Mouse (Mus musculus) intestine, embryonic 15.5 days (tissue): Measurements from ENCODE around the gene Wtap. TPM values are rescaled to one million over a fixed set of nuclear protein-coding genes. Genes with fewer than 3 reads are reported as not detected.
A peak's percentile ranks its signal among the peaks of the same experiment; 100 is the strongest.
"Not testable (repeated sequence)": the region's sequence is repeated elsewhere in the genome, so short reads cannot be mapped to it uniquely, and the experiment has no call there.

Experiments used
- ATAC-seq: fragments of 200-750 bp; cut with Nextera tagmentation; 2 replicates; pipeline ENCODE4 v1.8.0; 2017; ENCODE audit warnings: moderate TSS enrichment, moderate library complexity
- H3K27ac ChIP-seq: fragments of 300-500 bp; sonication (generic); 2 replicates; pipeline ENCODE4 v1.5.1; 2015; ENCODE audit warnings: mild to moderate bottlenecking, inconsistent platforms
- H3K27me3 ChIP-seq: fragments of 300-500 bp; sonication (generic); replicated peaks from 2 replicates; pipeline ENCODE4 v1.6.1; 2015; ENCODE audit warnings: inconsistent platforms
- H3K36me3 ChIP-seq: fragments of 300-500 bp; sonication (generic); 2 replicates; pipeline ENCODE4 v1.6.1; 2015; ENCODE audit warnings: inconsistent platforms
- H3K4me1 ChIP-seq: fragments of 300-500 bp; sonication (generic); replicated peaks from 2 replicates; pipeline ENCODE4 v1.6.1; 2015; ENCODE audit warnings: inconsistent platforms
- H3K4me2 ChIP-seq: fragments of 300-500 bp; sonication (generic); replicated peaks from 2 replicates; pipeline ENCODE4 v1.6.1; 2015; ENCODE audit warnings: mild to moderate bottlenecking, inconsistent platforms
- H3K4me3 ChIP-seq: fragments of 300-500 bp; sonication (generic); replicated peaks from 2 replicates; pipeline ENCODE4 v1.5.1; 2015; ENCODE audit warnings: inconsistent platforms
- H3K9ac ChIP-seq: fragments of 300-500 bp; sonication (generic); 2 replicates; pipeline ENCODE4 v1.6.1; 2015; ENCODE audit warnings: inconsistent platforms
- H3K9me3 ChIP-seq: fragments of 300-500 bp; sonication (generic); 2 replicates; pipeline ENCODE4 v1.6.1; 2016; ENCODE audit warnings: inconsistent platforms
- WGBS: fragments of 180-500 bp; shearing (Covaris S2); methylation state at CpG from one replicate; pipeline ENCODE4 v1.1.7; 2015; 5-methylcytosine and 5-hydroxymethylcytosine counted together
- polyA plus RNA-seq: library from polyadenylated mRNA; unstranded; fragments of >200 nt; fragmentation: Nextera tagmentation; extraction: Ambion mirVana; gene quantifications from 2 replicates; pipeline ENCODE4 v1.2.1, GENCODE M21; 2015

The Wtap gene
- polyA plus RNA-seq: 109 and 120 TPM in 2 replicates

DNA sequence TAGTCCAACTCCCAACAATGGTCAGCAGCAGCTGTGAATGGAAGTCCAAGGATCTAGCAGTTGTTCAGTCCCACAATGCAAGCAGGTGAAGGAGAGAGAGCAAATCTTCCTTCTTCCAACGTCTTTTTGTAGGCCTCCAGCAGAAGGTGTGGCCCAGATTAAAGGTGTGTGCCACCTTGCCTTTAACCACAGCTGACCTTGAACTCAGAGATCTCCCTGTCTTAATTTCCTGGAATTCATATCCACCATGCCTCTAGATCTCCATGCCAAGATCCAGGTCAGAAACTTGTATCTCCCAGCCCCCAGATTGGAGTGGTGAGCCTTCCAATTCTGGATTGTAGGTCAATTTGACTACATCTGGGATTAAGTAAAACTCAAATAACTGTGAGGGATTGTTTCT, at the start of gene Wtap:
TSS of gene Wtap (minus strand) at position 101 of the 400 bp plus-strand sequence.
- Histone ChIP-seq H3K9ac (peak within 1 kb of the TSS; percentile 100), H3K27ac (peak within 1 kb of the TSS; percentile 100; the same call in 1 of the 2 replicates), H3K36me3 (no peaks in the 10 kb centered on the region), H3K27me3 (no peaks in the 10 kb centered on the region), H3K4me3 (peak within 1 kb of the TSS; percentile 100), H3K4me2 (peak within 1 kb of the TSS; percentile 66), H3K4me1 (no peaks in the 10 kb centered on the region), H3K9me3 (no peaks in the 10 kb centered on the region)
- ATAC-seq: no peak
- 61% methylated on average over 1 of the region's 1 CpGs for WGBS

DNA sequence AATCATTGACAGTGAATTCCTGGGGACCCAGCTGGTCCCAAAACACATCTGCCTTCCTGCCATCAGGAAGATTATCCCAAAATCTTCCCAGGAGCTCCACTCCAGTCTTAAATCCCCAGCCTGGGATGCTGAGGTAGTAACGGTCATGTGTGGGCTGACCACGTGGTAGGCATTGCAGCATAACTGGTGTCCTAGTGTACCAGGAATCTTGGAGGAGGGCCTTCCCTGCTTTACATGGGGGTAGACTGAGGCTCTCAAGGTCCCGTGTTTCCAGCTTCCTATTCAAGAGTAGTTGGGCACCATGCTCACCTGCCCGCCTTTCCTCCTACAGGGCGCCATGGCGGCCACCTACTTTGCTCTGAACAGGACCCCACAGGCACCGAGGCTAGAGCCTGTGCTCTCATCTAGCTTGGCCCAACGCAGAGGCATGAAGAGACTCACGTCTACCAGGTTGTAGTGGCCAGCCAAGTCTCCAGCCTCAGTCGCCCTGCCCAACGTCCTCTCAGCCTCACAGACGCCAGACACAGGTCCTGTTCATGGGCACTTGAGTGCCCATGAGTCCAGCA, 42.7 kb upstream of the Wtap start:
- H3K9me3 ChIP-seq, ATAC-seq, H3K4me2 ChIP-seq, H3K4me3 ChIP-seq, H3K9ac ChIP-seq, H3K27ac ChIP-seq, H3K4me1 ChIP-seq, H3K36me3 ChIP-seq, H3K27me3 ChIP-seq: not testable (repeated sequence)
- 92% methylated on average over 4 of the region's 12 CpGs for WGBS

DNA sequence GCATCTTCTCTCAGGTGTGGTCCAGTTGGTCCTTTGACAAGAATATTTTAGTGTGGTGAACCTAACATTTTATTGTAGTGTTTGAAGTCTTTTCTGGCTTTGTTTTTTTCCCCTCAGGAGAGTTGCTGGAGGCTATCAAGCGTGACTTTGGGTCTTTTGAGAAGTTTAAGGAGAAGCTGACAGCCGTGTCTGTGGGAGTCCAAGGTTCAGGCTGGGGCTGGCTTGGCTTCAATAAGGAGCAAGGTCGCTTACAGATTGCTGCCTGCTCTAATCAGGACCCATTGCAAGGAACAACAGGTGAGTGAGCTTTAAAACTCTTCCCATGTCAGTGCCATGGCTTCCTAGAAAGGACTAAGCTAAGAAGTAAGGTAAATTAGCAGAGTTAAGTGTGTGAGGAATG, 19.3 kb upstream of the Wtap start:
- H3K36me3 ChIP-seq: 0 out of 2 replicates have a peak, but pooled peaks cover 14% of the 10 kb centered on the region
- H3K27me3 ChIP-seq: no peaks in the 10 kb centered on the region
- ATAC-seq: no peak
- no peak overlapping the region for H3K9ac ChIP-seq
- H3K9me3 ChIP-seq: no peaks in the 10 kb centered on the region
- WGBS: 69% methylated on average over 3 of the region's 3 CpGs
- no peak overlapping the region for H3K4me2 ChIP-seq
- H3K4me3 ChIP-seq: no peak overlapping the region
- no peak overlapping the region for H3K27ac ChIP-seq
- H3K4me1 ChIP-seq: peaks cover 7% of the 10 kb centered on the region

DNA sequence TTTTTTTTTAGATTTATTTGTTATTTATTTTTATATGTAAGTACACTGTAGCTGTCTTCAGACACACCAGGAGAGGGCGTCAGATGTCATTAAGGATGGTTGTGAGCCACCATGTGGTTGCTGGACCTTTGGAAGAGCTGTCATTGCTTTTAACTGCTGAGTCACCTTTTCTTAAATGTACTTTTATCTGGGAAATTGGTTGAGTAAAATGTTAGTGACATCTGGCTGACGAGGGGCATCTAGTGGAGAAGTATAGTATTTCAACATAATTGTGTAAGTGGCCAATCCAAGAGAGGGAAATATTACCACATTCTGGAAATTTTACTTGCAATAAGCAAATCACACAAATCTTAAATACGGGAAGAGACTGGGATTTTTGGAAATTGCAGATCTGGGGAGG, 15.9 kb upstream of the Wtap start:
- H3K27me3 ChIP-seq: no peaks in the 10 kb centered on the region
- H3K4me1 ChIP-seq: peaks cover 7% of the 10 kb centered on the region
- 0 out of 2 replicates have a peak, but pooled peaks cover 12% of the 10 kb centered on the region for H3K36me3 ChIP-seq
- no peak for ATAC-seq
- 22% methylated on average over 3 of the region's 3 CpGs for WGBS
- H3K4me2 ChIP-seq: no peak overlapping the region
- H3K9ac ChIP-seq: no peak overlapping the region
- no peak overlapping the region for H3K4me3 ChIP-seq
- no peak overlapping the region for H3K27ac ChIP-seq
- H3K9me3 ChIP-seq: no peaks in the 10 kb centered on the region

DNA sequence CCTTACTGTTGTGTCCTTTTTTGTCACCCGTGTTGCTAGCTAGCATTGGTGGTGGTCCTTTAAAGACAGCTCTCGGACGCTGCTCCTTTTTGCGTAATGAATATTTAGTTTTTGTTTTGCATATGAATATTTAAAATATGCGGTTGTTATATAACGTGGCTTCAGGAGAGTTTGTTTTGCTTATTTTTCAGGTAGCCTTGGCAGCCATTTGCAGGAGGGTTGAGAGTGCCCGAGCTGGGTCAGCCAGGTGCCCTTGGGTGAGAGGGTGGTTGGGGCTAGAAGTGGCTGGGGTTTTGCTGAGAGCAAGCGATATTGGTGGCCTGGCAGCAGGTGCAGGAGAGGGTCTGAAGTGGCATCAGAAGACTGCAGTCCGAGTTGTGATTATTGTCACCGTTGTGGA, 14.6 kb upstream of the Wtap start:
- Histone ChIP-seq H3K4me1 (peaks cover 7% of the 10 kb centered on the region), H3K27me3 (no peaks in the 10 kb centered on the region), H3K36me3 (0 out of 2 replicates have a peak, but pooled peaks cover 5% of the 10 kb centered on the region), H3K4me2 (peak overlapping the region; percentile 85), H3K4me3 (peak overlapping the region; percentile 82), H3K9me3 (no peaks in the 10 kb centered on the region), H3K27ac (peak overlapping the region; percentile 88), H3K9ac (peak overlapping the region; percentile 76)
- WGBS: 3% methylated on average over 10 of the region's 10 CpGs
- 0 out of 2 replicates have a peak, but pooled peaks have one; percentile 7 for ATAC-seq

DNA sequence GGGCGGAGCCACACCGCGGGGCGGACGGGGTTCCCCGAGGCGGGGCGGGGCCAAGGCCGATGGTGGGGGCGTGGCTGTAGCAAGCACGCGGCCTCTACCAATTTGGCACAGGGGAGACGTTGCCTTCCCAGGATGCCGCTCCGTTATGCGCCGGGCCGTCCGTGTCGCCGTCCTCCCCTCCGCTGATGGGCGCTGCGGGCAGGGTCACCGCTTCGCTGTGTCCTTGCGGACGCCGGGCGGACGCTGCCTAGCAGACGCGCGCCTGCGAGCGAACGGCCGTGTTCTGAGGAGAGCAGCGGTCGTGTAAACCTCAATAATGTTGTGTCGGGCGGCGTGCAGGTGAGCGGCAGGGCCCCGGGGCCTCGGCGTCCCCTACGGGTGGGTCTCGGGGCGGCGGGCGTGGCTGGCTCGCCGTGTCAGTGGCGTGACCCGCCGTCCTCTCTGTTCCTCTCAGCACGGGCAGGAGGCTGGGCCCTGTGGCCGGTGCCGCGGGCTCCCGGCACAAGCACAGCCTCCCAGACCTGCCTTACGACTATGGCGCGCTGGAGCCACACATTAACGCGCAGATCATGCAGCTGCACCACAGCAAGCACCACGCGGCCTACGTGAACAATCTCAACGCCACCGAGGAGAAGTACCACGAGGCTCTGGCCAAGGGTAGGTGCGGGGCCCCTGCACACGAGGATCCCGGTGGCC, 13.9 kb upstream of the Wtap start:
- Histone ChIP-seq H3K4me1 (peaks cover 7% of the 10 kb centered on the region), H3K4me3 (peak overlapping the region; percentile 82), H3K27ac (peak overlapping the region; percentile 88), H3K36me3 (0 out of 2 replicates have a peak, but pooled peaks cover 5% of the 10 kb centered on the region), H3K9me3 (no peaks in the 10 kb centered on the region), H3K9ac (peak overlapping the region; percentile 76), H3K27me3 (no peaks in the 10 kb centered on the region), H3K4me2 (peak overlapping the region; percentile 85)
- ATAC-seq: peak; percentile 98
- under 1% methylated on average over 76 of the region's 76 CpGs for WGBS

DNA sequence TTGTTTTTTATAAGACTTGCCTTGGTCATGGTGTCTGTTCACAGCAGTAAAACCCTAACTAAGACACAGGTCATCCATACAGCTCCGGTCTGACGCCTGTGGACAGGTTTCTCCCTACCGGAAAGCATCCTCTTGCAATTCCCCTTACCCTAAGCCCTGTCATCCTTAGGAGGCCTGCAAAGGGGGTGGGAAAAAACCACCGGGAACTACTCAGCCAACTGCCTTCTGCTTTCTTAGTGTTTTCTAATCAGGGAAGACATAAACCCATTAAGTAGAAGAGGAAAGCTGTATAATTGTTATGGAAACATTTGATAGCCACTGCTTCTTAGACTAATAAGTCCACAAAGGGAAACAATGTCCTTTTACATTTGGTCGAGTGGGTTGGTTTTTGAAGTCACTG, 13.0 kb upstream of the Wtap start:
- ATAC-seq: no peak
- no peak overlapping the region for H3K9ac ChIP-seq

DNA sequence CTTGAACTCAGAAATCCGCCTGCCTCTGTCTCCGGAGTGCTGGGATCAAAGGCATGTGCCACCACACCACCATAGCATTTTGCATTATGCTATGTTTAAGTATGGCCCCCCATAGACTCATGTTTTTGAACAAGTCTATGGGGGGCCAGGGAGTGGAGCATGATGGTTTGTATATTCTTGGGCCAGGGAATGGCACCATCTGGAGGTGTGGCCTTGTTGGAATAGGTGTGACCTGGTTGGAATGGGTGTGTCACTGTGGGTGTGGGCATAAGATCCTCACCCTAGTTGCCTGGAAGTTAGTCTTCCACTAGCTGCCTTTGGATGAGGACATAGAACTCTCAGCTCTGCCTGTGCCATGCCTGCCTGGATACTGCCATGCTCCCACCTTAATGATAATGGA, 12.6 kb upstream of the Wtap start, which contains the start of gene Sod2:
TSS of gene Sod2 (plus strand) at position 301 of the 400 bp plus-strand sequence.
- H3K36me3 ChIP-seq, H3K9me3 ChIP-seq, H3K4me1 ChIP-seq, H3K27me3 ChIP-seq, ATAC-seq: not testable (repeated sequence)
- Histone ChIP-seq H3K4me3 (peak within 1 kb of the TSS; percentile 82), H3K4me2 (peak within 1 kb of the TSS; percentile 85), H3K9ac (peak within 1 kb of the TSS; percentile 76), H3K27ac (peak within 1 kb of the TSS; percentile 88; the same call in 1 of the 2 replicates)
- 93% methylated on average over 2 of the region's 2 CpGs for WGBS

More for the DNA sequence above, 13.0 kb upstream of the Wtap start:
- H3K4me1 ChIP-seq: peaks cover 7% of the 10 kb centered on the region
- 42% methylated on average over 5 of the region's 5 CpGs for WGBS
- no peak overlapping the region for H3K4me3 ChIP-seq
- H3K9me3 ChIP-seq: no peaks in the 10 kb centered on the region
- H3K36me3 ChIP-seq: 0 out of 2 replicates have a peak, but pooled peaks cover 2% of the 10 kb centered on the region
- H3K27me3 ChIP-seq: no peaks in the 10 kb centered on the region
- H3K4me2 ChIP-seq: peak overlapping the region; percentile 85
- no peak overlapping the region for H3K27ac ChIP-seq

DNA sequence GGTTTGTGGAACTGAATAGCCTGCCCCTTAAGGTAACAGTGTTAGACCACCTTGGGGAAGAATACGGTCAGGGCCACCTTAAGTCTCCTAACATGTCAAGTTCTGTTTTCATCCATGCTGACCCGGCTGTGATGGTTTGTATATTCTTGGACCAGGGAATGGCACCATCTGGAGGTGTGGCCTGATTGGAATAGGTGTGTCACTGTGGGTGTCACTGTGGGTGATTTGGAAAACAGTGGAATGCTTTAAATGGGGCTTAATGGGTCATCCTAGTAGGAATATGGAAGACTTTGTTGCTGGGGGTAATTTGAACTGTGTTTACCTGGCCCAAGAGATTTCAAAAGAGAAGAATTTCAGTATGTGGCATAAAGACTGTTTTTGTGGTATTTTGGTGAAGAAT, 10.5 kb upstream of the Wtap start:
- not testable (repeated sequence) for H3K9ac ChIP-seq, H3K27ac ChIP-seq, ATAC-seq, H3K4me2 ChIP-seq, H3K27me3 ChIP-seq, H3K4me3 ChIP-seq, H3K4me1 ChIP-seq, H3K36me3 ChIP-seq, H3K9me3 ChIP-seq
- 72% methylated on average over 2 of the region's 2 CpGs for WGBS

DNA sequence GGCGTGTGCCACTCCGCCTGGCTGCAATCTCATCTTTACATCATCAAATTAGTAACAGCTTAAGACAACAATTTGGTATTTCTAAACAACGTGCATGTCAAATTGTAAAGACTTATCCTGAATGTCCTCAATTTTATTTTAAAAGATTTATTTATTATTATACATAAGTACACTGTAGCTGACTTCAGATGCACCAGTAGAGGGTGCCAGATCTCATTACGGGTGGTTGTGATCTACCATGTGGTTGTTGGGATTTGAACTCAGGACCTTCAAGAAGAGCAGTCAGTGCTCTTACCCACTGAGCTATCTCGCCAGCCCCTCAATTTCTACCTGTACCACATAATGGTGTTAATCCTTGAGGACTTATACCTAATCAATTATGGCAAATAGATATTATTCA, 8.3 kb upstream of the Wtap start:
- H3K9me3 ChIP-seq, H3K9ac ChIP-seq, H3K27me3 ChIP-seq, ATAC-seq, H3K27ac ChIP-seq, H3K36me3 ChIP-seq, H3K4me3 ChIP-seq, H3K4me2 ChIP-seq, H3K4me1 ChIP-seq: not testable (repeated sequence)
- 90% methylated on average over 5 of the region's 5 CpGs for WGBS

DNA sequence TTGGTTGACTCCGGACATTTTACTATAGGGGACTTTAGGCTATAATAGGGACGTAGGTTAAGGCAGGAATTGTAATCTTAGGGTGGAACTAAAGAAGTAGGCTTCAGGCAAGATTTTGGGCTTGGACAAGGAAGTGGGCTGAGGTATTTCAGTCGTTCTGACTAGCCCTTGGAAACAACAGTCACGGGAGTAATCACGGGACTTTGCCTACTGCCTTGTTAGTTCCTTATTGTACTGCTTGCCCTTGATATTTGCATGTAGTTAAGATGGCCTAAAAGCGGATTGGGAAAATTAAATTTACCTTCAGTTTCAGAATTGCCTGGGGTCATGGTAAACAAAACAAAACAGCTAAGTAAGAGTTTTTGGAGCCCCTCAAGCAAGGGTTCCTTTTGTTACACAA, 5.1 kb upstream of the Wtap start:
- no peak overlapping the region for H3K4me2 ChIP-seq
- H3K27me3 ChIP-seq: no peaks in the 10 kb centered on the region
- H3K4me3 ChIP-seq: no peak overlapping the region
- no peaks in the 10 kb centered on the region for H3K36me3 ChIP-seq
- no peak overlapping the region for H3K27ac ChIP-seq
- H3K4me1 ChIP-seq: no peaks in the 10 kb centered on the region
- H3K9me3 ChIP-seq: no peaks in the 10 kb centered on the region
- H3K9ac ChIP-seq: no peak overlapping the region
- 76% methylated on average over 6 of the region's 6 CpGs for WGBS
- no peak for ATAC-seq

DNA sequence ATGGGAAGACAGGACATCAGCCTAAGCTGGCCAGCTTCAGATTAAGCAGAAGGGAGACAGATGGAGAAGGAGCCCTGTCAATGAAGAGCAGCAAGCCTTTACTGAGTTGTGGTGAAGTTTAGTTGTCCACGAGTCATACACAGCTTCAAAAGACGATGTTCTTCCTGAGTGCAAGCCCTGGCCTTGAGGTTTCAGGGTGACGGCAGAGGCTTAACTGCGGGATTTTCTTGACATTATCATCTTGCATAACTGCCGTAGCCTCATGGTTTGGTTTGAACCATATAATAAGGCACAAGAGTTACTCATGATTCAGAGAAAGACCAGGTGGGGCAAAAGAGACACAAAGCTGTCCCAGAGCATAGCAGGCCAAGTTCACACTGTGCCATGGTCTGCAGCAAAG, 3.9 kb upstream of the Wtap start:
- Histone ChIP-seq H3K27me3 (no peaks in the 10 kb centered on the region), H3K27ac (no peak overlapping the region), H3K9me3 (no peaks in the 10 kb centered on the region), H3K9ac (no peak overlapping the region), H3K4me2 (no peak overlapping the region), H3K36me3 (no peaks in the 10 kb centered on the region), H3K4me1 (no peaks in the 10 kb centered on the region), H3K4me3 (no peak overlapping the region)
- WGBS: 82% methylated on average over 5 of the region's 5 CpGs
- no peak for ATAC-seq

DNA sequence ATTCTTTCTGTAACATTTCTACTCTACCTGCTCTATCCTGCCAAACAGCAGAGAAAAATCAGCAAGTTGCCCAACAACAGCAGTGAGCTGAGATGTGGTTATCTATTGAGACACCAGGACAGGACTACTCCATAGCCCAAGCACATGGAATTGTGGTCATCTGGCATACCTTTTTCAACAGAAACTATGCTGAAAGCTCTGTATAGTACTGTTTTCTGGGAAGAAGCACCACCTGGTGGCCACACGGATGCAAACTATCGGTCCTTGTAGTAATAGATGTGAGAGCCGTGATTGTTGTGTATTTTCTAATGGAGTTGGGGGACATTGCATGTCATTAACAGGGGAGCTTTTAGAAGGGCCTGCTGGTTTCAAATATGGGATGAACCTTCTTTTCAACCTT, 2.4 kb upstream of the Wtap start:
- no peaks in the 10 kb centered on the region for H3K27me3 ChIP-seq
- H3K36me3 ChIP-seq: no peaks in the 10 kb centered on the region
- H3K4me1 ChIP-seq: no peaks in the 10 kb centered on the region
- H3K9me3 ChIP-seq: no peaks in the 10 kb centered on the region
- no peak overlapping the region for H3K4me3 ChIP-seq
- no peak overlapping the region for H3K9ac ChIP-seq
- no peak overlapping the region for H3K27ac ChIP-seq
- 29% methylated on average over 3 of the region's 3 CpGs for WGBS
- no peak for ATAC-seq
- H3K4me2 ChIP-seq: no peak overlapping the region
